Mouse (Mus musculus): ENCODE data around the gene Ube2m. TPM values are rescaled to one million over a fixed set of nuclear protein-coding genes. Genes with fewer than 3 reads are reported as not detected.
"Not testable (repeated sequence)": the region's sequence is repeated elsewhere in the genome, so short reads cannot be mapped to it uniquely, and the experiment has no call there.

The Ube2m gene
- polyA plus RNA-seq (2015; fragmentation: Nextera tagmentation; extraction: Ambion mirVana): 90.9 and 93.4 TPM in 2 replicates

GRCm38 (mm10) chr7:13037901-13038555 is at the start of gene Ube2m:
Ube2m (minus strand) TSS chr7:13038275.
- peak within 1 kb of the TSS; percentile 97 for H3K9ac ChIP-seq (ENCODE audit: low read length)
- peak; percentile 97 for DNase-seq (ENCODE audit: low spot score)
- H3K4me2 ChIP-seq (replicated peaks; ENCODE audit: low read depth): peak within 1 kb of the TSS; percentile 65
- no peaks in the 10 kb centered on the region for H3K27me3 ChIP-seq (ENCODE audit: control insufficient read depth, insufficient read depth, low read length)
- WGBS: under 1% methylated on average over 40 of the region's 65 CpGs
- peaks cover 6% of the 10 kb centered on the region for H3K36me3 ChIP-seq (ENCODE audit: control insufficient read depth, insufficient read depth, low read length)
- peak; percentile 93 for ATAC-seq (ENCODE audit: low FRiP score, low TSS enrichment)
- no peak for TF ChIP-seq CTCF (IDR thresholded peaks at IDR 0.05; ENCODE audit: low read depth)
- TF ChIP-seq EP300 (optimal IDR thresholded peaks at IDR 0.05): peak; percentile 32
- H3K9me3 ChIP-seq (ENCODE audit: control insufficient read depth, low read length): no peaks in the 10 kb centered on the region
- peaks cover 6% of the 10 kb centered on the region; the same call in 1 of the 2 replicates for H3K4me1 ChIP-seq (replicated peaks; ENCODE audit: control insufficient read depth, insufficient read depth)
- H3K4me3 ChIP-seq (ENCODE audit: low read depth, low read length): peak within 1 kb of the TSS; percentile 72
- H3K27ac ChIP-seq (replicated peaks): peak within 1 kb of the TSS; percentile 99

GRCm38 (mm10) chr7:13072293-13072692 is 34.2 kb upstream of the Ube2m start:
- Histone ChIP-seq H3K36me3 (ENCODE audit: control insufficient read depth, insufficient read depth, low read length) (no peaks in the 10 kb centered on the region), H3K4me3 (ENCODE audit: low read depth, low read length) (no peak overlapping the region), H3K9ac (ENCODE audit: low read length) (no peak overlapping the region), H3K27me3 (ENCODE audit: control insufficient read depth, insufficient read depth, low read length) (no peaks in the 10 kb centered on the region), H3K9me3 (ENCODE audit: control insufficient read depth, low read length) (no peaks in the 10 kb centered on the region), H3K27ac (replicated peaks) (no peak overlapping the region), H3K4me2 (replicated peaks; ENCODE audit: low read depth) (no peak overlapping the region), H3K4me1 (replicated peaks; ENCODE audit: control insufficient read depth, insufficient read depth) (no peaks in the 10 kb centered on the region)
- DNase-seq (ENCODE audit: low spot score) (no peak), ATAC-seq (ENCODE audit: low FRiP score, low TSS enrichment) (no peak)
- 49% methylated on average over 5 of the region's 5 CpGs for WGBS
- TF ChIP-seq CTCF (IDR thresholded peaks at IDR 0.05; ENCODE audit: low read depth) (no peak), EP300 (optimal IDR thresholded peaks at IDR 0.05) (no peak)

- ATAC-seq (ENCODE audit: low FRiP score, low TSS enrichment); H3K27me3 ChIP-seq (ENCODE audit: control insufficient read depth, insufficient read depth, low read length); DNase-seq (ENCODE audit: low spot score); H3K36me3 ChIP-seq (ENCODE audit: control insufficient read depth, insufficient read depth, low read length); H3K9me3 ChIP-seq (ENCODE audit: control insufficient read depth, low read length); H3K9ac ChIP-seq (ENCODE audit: low read length); H3K4me3 ChIP-seq (ENCODE audit: low read depth, low read length); H3K27ac ChIP-seq (replicated peaks); H3K4me2 ChIP-seq (replicated peaks; ENCODE audit: low read depth); H3K4me1 ChIP-seq (replicated peaks; ENCODE audit: control insufficient read depth, insufficient read depth): not testable (repeated sequence)
- WGBS: 57% methylated on average over 2 of the region's 2 CpGs
- TF ChIP-seq CTCF (IDR thresholded peaks at IDR 0.05; ENCODE audit: low read depth): peak; percentile 64
These were observed 25.3 kb upstream of the Ube2m start for GRCm38 (mm10) chr7:13063399-13063798.

GRCm38 (mm10) chr7:13059536-13059935 is 21.5 kb upstream of the Ube2m start:
- TF ChIP-seq CTCF (IDR thresholded peaks at IDR 0.05; ENCODE audit: low read depth): no peak
- no peak for TF ChIP-seq EP300 (optimal IDR thresholded peaks at IDR 0.05)
- Histone ChIP-seq H3K36me3 (ENCODE audit: control insufficient read depth, insufficient read depth, low read length) (no peaks in the 10 kb centered on the region), H3K9ac (ENCODE audit: low read length) (no peak overlapping the region), H3K9me3 (ENCODE audit: control insufficient read depth, low read length) (no peaks in the 10 kb centered on the region), H3K4me1 (replicated peaks; ENCODE audit: control insufficient read depth, insufficient read depth) (no peaks in the 10 kb centered on the region), H3K4me2 (replicated peaks; ENCODE audit: low read depth) (no peak overlapping the region), H3K4me3 (ENCODE audit: low read depth, low read length) (no peak overlapping the region), H3K27me3 (ENCODE audit: control insufficient read depth, insufficient read depth, low read length) (no peaks in the 10 kb centered on the region), H3K27ac (replicated peaks) (no peak overlapping the region)
- ATAC-seq (ENCODE audit: low FRiP score, low TSS enrichment) (no peak), DNase-seq (ENCODE audit: low spot score) (no peak)
- 89% methylated on average over 9 of the region's 9 CpGs for WGBS

- WGBS: 62% methylated on average over 8 of the region's 8 CpGs
- no peak overlapping the region for H3K4me3 ChIP-seq (ENCODE audit: low read depth, low read length)
- no peaks in the 10 kb centered on the region for H3K36me3 ChIP-seq (ENCODE audit: control insufficient read depth, insufficient read depth, low read length)
- DNase-seq (ENCODE audit: low spot score): no peak
- no peak for TF ChIP-seq EP300 (optimal IDR thresholded peaks at IDR 0.05)
- TF ChIP-seq CTCF (IDR thresholded peaks at IDR 0.05; ENCODE audit: low read depth): peak; percentile 40
- H3K27me3 ChIP-seq (ENCODE audit: control insufficient read depth, insufficient read depth, low read length): no peaks in the 10 kb centered on the region
- no peak overlapping the region for H3K4me2 ChIP-seq (replicated peaks; ENCODE audit: low read depth)
- ATAC-seq (ENCODE audit: low FRiP score, low TSS enrichment): no peak
- H3K9me3 ChIP-seq (ENCODE audit: control insufficient read depth, low read length): no peaks in the 10 kb centered on the region
- no peaks in the 10 kb centered on the region for H3K4me1 ChIP-seq (replicated peaks; ENCODE audit: control insufficient read depth, insufficient read depth)
- H3K27ac ChIP-seq (replicated peaks): no peak overlapping the region
- H3K9ac ChIP-seq (ENCODE audit: low read length): no peak overlapping the region
These were observed 19.0 kb upstream of the Ube2m start for GRCm38 (mm10) chr7:13056913-13057700.
